Mouse (Mus musculus) brain, adult 2 months (tissue): Measurements from ENCODE around the gene 2410004P03Rik.
"Not testable (repeated sequence)": the region's sequence is repeated elsewhere in the genome, so short reads cannot be mapped to it uniquely, and the experiment has no call there.

Source experiments
- DNase-seq: peaks from one replicate; pipeline ENCODE4 v3.0.0; 2011; ENCODE audit warnings: low read depth, low spot score

2410004P03Rik gene

DNA sequence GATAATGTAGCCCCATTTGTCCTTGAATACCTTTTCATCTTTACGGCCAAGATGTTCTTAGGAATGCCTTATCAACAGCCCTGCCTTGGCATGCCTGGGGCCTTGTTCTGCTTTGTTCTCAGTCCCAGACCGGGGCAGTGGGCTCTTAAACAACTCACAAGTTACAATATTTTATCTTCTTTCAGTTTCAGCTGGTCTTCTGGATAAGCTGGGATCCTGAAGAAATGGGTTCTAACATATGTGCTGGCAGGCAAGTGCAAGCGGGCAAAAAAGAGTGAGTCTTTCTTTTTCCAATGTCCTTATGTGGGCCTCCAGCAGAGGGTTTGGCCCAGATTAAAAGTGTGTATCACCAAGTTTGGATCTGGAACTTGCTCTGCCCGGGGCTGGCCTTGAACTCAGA lies 9.6 kb upstream of the 2410004P03Rik start:
- DNase-seq, result not testable (repeated sequence)

DNA sequence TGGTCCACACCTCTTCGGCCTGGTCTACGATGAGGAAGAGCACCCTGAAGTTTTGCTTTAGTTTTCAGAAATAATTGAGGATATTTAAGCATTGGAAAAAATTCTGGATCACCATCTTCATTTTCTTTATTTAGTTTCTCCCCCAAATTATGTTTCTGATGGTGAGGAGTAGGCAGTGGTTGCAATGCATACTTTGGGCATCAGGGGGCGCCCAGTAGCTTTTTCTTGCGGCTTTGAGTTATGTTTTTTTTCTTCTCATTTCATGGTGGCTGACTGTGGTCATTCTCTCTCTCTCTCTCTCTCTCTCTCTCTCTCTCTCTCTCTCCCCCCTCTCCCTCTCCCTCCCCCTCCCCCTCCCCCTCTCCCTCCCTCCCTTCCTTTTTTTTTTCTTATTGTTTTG lies 6.9 kb upstream of the 2410004P03Rik start:
- peak; percentile 68 for DNase-seq

DNA sequence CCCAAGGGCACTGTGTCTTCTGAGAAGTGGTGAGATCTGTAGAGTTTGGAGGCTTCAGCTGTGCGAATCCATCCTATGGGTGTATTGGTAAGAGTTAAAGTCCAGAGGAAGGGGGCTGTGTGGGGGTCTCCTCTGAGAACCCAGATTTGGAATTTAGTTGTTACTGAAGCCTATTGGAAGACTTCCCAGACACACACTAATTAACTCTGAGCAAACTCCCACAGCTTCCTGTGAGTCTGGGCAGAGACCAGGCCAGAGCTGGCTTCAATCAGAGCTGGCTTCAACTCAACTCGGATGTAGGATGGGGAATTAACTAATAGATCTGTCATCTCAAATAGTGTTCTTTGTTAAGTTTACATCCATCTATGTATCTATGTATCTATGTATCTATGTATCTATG lies 4.2 kb upstream of the 2410004P03Rik start:
- peak; percentile 42 for DNase-seq

DNA sequence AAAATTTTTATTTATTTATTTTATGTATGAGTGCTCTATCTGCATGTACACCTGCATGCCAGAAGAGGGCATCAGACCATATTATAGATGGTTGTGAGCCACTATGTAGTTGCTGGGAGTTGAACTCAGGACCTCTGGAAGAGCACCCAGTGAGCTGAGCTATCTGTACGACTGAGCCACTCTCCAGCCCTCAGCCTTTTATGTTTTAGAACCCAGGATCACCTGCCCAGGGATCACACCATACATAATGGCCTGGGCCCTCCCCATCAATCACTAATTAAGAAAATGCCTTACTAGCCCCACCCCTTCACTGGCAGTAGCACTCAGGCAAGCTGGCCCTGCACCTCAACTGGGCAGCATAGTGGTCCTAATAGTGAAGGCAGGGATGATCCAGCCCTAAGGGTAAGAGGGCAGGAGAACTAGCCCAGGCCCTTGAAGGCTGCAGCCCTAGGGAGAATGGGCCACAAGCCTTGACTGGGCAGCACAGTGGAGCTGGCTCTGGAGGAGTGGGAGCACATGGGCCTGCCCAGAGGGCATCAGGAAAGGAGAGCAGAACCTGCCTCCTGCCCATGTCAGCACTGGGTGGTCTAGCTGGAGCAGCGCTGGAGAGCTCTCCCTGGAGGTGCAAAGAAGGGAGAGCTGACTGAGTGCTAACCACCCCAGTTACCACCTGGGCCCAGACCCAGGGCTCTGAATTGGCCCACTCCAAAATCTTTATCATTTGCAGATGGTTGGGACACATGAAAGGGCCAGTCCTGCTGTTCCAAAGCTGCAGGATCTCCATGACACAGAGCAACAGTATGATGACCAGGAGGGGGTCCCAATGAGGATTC lies 756 bp upstream of the 2410004P03Rik start:
- DNase-seq, result no peak

DNA sequence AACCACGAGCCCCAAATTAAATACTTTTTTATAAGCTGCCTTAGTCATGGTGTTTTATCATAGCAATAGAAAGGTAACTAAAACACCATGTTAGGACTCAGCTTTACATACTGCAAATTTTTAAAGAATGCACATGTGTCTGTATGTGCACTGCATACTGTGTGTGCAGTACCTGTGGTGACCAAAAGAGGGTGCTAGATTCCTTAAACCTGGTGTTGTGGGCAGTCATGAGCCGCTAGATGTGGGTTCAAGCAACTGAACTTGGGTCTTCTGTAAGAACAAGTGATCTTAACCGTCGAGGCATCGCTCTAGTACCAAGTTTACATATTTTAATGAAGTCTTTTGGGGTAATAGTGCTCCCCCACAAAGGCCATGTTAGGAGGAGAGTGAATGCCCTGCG lies 2.1 kb downstream of the 2410004P03Rik start:
- DNase-seq, result no peak

DNA sequence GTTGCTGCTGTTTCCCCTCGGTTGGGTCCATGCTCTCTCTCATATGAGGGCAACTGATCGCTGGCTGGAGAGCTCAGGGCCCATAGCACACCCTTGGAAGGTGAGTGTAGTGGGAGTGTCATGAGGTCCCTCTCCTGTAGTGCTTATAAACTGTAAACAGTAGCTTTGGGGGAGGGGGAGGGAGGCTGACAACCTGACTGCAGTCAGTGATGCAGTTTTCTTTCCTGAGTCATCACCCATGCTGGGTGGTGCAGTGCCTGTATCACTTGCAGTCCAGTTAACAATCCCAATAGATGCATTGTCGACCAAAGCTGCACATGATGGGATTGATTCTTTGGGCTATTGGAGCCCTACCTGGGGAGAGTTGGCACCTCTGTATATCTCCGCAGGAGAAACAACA lies 10.3 kb downstream of the 2410004P03Rik start:
- no peak for DNase-seq

DNA sequence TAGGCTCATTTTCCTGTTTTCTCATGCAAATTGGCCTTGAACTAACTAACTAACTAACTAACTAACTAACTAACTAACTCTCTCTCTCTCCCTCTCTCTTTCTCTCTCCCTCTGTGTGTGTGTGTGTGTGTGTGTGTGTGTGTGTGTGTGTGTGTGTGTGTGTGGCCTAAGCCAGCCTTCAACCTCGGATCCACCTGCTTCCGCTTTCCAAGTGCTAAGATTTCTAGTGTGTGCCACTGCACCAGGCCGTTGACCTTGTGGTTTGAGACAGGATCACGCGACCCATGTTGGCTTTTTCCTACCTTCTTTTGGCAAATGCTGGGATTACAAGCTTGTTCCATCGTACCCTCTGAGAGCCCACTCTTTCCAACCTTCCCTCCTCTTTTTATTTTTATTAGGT lies 10.9 kb downstream of the 2410004P03Rik start:
- DNase-seq, result no peak

DNA sequence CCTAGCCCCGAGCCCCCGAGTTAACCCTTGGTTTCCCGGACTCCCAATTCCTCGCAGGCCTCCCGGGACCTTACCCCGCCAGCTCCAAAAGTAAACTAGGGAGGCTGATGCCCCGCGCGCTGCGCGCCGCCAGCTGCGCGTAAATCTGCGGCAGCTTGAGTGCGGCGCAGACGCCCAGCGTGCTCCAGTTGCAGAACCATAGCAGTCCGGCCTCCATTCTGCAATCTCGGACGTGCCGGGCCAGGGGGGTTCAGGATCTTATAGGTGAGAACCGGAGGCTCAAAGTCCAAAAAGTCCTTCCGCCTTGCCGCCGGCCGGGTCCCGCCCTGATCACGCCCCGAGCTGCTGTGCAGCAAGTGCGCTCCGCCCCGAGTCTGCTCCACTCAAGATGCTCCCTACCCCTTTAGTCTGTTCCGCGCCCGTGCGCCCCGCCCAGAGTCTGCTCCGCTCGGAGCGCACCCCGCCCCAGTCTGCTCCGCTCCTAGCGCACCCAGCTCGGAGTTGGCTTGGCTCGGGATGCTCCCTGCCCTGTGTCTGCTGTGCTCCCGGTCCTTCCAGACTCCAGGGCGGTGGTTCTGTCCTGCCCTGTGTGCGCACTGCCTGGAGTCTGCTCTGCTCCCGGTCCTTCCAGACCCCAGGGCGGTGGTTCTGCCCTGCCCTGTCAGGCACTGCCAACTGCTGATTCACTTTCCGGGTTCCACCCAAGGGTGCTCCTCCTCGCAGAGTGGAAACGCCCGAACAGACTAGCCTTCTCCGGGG lies 11.6 kb downstream of the 2410004P03Rik start, which contains the start of gene Pqlc3:
Gene Pqlc3 (minus strand): TSS at position 670 of the 759 bp plus-strand sequence.
- peak; percentile 71 for DNase-seq

DNA sequence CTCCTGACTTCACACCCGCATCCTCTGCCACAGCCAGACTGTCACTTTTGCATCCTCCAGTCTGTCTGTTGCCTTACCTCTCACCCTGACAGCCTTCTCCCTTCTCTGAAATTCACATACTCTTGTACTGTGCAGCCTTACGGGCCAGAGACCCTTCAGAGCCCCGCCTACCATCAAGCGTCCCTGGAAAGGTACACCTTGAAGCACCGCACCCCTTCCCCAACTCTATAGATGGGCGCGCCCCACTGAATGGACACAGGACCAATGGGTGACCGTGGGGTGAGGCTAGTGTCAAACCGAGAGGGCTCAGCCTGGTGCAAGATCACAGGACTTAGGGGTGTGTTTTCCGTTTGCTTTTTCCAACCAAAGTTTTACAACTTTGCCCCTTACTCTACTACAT lies 12.4 kb downstream of the 2410004P03Rik start:
- DNase-seq, result no peak

DNA sequence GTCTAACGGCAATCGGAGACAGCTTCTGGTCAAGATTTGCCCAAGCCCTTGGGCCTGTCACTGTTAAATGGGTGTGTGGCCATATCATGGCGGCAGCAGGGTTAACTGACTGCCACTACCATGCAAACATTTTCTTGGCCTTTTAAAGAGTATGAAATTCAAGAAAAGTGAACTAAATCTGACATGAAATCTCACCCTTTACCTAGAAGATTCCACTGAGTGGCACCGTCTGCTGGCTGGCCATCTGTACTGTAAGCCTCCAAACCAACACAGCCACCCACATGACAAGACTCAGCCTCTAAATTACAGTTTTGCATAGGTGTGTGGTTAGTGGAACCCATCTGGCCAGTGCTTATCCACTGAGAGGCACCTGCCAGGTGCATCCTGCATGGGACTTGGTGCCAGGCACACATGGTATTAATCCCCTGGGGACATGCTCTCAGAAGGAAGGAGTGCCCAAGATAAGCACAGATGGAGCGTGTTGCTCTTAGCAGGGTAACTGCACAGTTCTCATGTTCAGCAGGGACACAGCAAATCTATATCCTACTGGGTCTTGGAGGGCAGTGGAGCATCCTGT lies 14.6 kb downstream of the 2410004P03Rik start:
- DNase-seq, result peak; percentile 49

DNA sequence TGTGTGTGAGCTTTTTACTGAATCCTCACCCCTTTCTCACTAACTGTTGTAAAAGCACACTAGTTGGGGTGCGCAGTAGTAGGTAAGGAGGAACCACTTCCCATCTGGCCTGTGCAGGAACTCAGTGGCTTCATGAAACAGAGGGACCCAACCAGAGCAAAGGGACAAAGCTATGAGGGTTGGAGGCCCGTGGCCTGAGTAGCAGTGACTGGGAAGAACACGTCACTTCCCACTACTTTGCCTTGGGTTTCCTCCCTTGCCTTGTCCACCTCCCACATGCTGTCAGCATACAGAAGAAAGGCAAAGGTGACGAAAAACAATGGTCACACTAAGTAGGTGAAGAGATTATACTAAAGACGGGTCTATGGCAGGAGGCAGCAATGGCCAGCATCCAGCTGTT lies 15.2 kb downstream of the 2410004P03Rik start:
- DNase-seq, result no peak

DNA sequence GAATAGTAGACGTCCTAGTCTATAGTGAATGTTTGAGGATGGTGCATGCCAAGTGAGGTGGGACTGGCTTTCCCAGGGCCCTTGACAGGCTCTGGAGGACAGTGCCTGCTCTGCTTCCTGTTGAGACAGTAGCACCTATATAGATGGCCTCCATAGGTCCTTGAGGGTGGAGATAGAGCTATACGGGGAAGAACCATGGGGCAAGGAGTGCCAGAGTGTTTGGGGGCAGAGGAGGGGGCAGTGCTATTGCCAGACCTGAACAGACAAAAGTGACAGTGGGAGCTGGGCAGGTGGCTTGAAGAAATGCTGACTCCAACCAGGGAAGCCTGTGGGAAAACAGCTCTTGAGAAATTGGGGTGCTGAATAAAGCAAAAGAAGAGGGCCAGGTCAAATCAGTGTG lies 17.2 kb downstream of the 2410004P03Rik start:
- DNase-seq, result no peak

DNA sequence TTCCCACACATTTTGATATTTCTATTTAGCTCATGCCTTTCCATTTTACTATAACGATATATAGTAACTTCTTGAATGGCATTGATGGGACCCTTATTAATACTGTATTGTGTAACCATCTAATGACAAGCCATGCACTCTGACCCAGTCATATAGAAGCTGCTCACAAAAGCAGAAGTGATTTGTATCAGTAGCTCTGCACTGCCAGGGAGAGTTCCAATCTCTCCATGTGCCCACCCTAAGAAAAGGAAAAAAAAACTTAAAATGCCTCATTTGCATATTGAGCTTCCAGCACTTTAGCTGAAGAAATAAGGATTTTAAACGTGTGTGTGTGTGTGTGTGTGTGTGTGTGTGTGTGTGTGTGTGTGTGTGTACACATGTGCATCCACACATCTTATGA lies 19.2 kb downstream of the 2410004P03Rik start:
- DNase-seq, result no peak

DNA sequence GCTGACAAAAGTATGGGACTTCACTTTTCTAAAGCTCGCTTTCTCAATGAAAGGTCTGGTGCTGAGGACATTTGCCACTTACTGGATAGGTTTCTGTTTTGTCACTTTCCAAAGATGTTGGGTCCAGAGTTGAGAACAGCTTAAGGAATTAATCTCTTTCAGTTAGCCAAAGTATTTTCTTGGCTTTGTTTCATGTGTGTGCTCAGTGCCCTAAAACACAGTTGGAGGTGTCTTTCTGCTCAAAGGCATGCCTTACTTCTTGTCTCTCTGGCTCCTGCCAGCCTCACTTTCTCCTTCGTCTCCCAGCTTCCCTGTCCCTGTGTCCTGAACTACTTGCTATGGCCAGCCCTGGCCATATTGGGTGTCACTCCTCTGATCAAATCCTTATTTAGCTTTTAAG lies 20.2 kb downstream of the 2410004P03Rik start:
- DNase-seq, result no peak

DNA sequence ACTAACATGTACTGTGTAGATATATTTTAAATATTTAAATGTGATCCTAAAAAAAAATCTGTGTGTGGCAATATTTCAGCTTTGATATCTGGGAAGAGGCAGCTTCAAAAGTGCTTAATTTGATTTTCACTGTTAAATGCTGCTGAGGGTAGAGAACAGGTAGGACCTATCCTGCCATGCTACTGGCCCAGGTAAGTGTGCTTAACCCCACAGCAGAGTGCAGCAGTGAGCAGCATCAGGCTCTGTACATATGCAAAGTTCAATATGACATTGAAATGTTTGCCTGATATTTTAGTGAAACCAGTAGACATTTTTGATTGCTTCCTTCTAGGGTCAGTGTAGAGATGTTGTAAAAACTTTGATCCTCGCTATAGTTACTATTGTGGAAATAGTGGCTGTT lies 25.7 kb downstream of the 2410004P03Rik start:
- no peak for DNase-seq

DNA sequence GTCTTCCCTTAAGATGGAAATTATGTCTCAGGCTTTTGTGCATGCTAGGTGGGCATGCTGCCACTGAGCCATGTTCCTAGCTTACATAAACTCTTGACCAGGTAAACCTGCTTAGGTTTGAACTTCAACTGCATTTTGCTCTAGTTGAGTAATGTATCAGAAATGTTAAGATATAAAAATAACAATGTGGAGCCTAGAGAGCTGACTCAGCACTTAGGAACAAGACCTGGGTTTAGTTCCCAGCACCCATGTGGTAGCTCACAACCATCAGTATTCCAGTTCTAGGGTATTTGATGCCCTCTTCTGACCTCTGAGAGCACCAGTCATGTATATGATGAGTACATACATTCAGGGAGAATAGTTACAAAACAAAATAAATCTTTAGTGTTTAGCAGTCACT lies 34.4 kb downstream of the 2410004P03Rik start:
- DNase-seq, result no peak

DNA sequence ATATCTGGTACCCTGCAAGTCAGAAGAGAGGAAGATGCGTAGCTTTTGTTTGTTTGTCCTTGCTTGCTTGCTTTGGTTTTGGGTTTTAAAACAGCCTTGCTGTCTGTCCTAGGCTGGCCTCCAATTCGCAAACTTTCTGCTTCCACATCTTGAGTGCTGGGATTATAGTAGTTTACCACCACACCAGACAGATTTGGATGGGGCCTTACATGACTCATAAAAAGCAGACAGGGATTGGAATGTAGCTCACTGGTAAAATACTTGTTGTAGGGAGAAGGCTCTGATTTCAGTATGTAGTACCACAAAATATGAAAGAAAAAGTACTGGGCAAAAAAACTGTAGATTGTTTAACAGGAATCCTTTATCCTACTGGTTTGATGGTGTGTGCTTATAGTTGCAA lies 44.7 kb downstream of the 2410004P03Rik start:
- no peak for DNase-seq

DNA sequence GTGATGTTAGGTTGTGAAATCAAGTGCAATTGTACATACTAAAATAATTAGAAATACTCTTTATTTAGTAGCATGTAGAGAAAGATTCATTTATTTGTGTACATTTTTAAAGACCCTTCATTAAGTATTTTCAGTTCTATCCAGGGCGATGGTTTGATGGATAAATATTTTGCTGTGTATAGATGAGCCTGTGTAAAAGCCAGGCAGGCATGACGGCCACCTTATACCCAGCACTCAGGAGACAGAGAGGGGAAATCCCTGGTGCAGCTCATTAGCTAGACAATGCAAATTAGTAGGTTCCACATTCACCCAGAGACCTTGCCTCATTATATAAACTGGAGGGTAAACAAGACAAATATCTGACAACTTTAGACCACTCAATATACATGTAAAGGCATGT lies 48.2 kb downstream of the 2410004P03Rik start:
- DNase-seq, result no peak

DNA sequence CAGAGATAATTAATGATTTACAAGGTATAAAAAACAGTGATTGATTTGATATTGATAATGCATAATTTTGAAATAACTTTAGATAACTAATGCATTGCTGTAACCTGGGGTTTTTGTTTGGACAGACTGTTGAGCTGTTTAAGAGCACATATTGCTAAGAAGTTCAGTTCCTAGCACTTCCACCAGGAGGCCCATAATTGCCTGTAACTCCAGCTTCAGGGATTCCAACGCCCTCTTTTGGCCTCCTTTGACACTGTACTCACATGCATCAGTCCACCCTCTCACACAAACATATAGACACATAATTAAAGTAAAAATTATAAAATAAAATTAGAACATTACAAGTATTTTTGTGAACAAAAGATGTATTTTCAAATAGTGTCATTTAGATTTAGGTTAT lies 52.7 kb downstream of the 2410004P03Rik start:
- peak; percentile 30 for DNase-seq
